Mouse (Mus musculus): ENCODE measurements around the gene Apoh. TPM values are rescaled to one million over a fixed set of nuclear protein-coding genes. Genes with fewer than 3 reads are reported as not detected.

The Apoh gene
- polyA plus RNA-seq, 1 experiment = 0.82 TPM

- H3K4me1 ChIP-seq (ENCODE audit: control insufficient read depth, insufficient read depth, low read length) = no peaks in the 10 kb centered on the region
- H3K27ac ChIP-seq (ENCODE audit: insufficient read depth, low read length) = no peak overlapping the region
- no peak for TF ChIP-seq POLR2A (IDR thresholded peaks at IDR 0.05; ENCODE audit: borderline replicate concordance, insufficient read depth, low read length)
- no peak for TF ChIP-seq CTCF (IDR thresholded peaks at IDR 0.05; ENCODE audit: borderline replicate concordance, insufficient read depth, low read depth, low read length)
- H3K27me3 ChIP-seq (ENCODE audit: control insufficient read depth, insufficient read depth, low read length) = no peaks in the 10 kb centered on the region
- DNase-seq = no peak
- WGBS = 89% methylated on average over 10 of the region's 10 CpGs
- H3K4me3 ChIP-seq (replicated peaks; ENCODE audit: insufficient read depth, low read depth, low read length) = no peak overlapping the region
These were observed 41.2 kb upstream of the Apoh start for GRCm38 (mm10) chr11:108301796-108302490.

GRCm38 (mm10) chr11:108303787-108304186 lies 39.4 kb upstream of the Apoh start:
- DNase-seq = no peak
- Histone ChIP-seq H3K4me3 (replicated peaks; ENCODE audit: insufficient read depth, low read depth, low read length) (no peak overlapping the region), H3K4me1 (ENCODE audit: control insufficient read depth, insufficient read depth, low read length) (no peaks in the 10 kb centered on the region), H3K27me3 (ENCODE audit: control insufficient read depth, insufficient read depth, low read length) (no peaks in the 10 kb centered on the region), H3K27ac (ENCODE audit: insufficient read depth, low read length) (no peak overlapping the region)
- no peak for TF ChIP-seq CTCF (IDR thresholded peaks at IDR 0.05; ENCODE audit: borderline replicate concordance, insufficient read depth, low read depth, low read length)
- TF ChIP-seq POLR2A (IDR thresholded peaks at IDR 0.05; ENCODE audit: borderline replicate concordance, insufficient read depth, low read length) = no peak
- 77% methylated on average over 4 of the region's 4 CpGs for WGBS

GRCm38 (mm10) chr11:108307258-108307657 lies 35.9 kb upstream of the Apoh start:
- Histone ChIP-seq H3K27ac (ENCODE audit: insufficient read depth, low read length) (no peak overlapping the region), H3K4me3 (replicated peaks; ENCODE audit: insufficient read depth, low read depth, low read length) (no peak overlapping the region), H3K4me1 (ENCODE audit: control insufficient read depth, insufficient read depth, low read length) (no peaks in the 10 kb centered on the region), H3K27me3 (ENCODE audit: control insufficient read depth, insufficient read depth, low read length) (no peaks in the 10 kb centered on the region)
- no peak for TF ChIP-seq CTCF (IDR thresholded peaks at IDR 0.05; ENCODE audit: borderline replicate concordance, insufficient read depth, low read depth, low read length)
- no peak for TF ChIP-seq POLR2A (IDR thresholded peaks at IDR 0.05; ENCODE audit: borderline replicate concordance, insufficient read depth, low read length)
- 70% methylated on average over 7 of the region's 7 CpGs for WGBS
- no peak for DNase-seq

- no peak for DNase-seq
- 98% methylated on average over 5 of the region's 5 CpGs for WGBS
- no peaks in the 10 kb centered on the region for H3K27me3 ChIP-seq (ENCODE audit: control insufficient read depth, insufficient read depth, low read length)
- no peaks in the 10 kb centered on the region for H3K4me1 ChIP-seq (ENCODE audit: control insufficient read depth, insufficient read depth, low read length)
- no peak overlapping the region for H3K27ac ChIP-seq (ENCODE audit: insufficient read depth, low read length)
- TF ChIP-seq CTCF (IDR thresholded peaks at IDR 0.05; ENCODE audit: borderline replicate concordance, insufficient read depth, low read depth, low read length) (no peak), POLR2A (IDR thresholded peaks at IDR 0.05; ENCODE audit: borderline replicate concordance, insufficient read depth, low read length) (no peak)
- H3K4me3 ChIP-seq (replicated peaks; ENCODE audit: insufficient read depth, low read depth, low read length) = no peak overlapping the region
These were observed 34.9 kb upstream of the Apoh start for GRCm38 (mm10) chr11:108308253-108308652.

- no peaks in the 10 kb centered on the region for H3K27me3 ChIP-seq (ENCODE audit: control insufficient read depth, insufficient read depth, low read length)
- DNase-seq = no peak
- WGBS = 85% methylated on average over 5 of the region's 5 CpGs
- no peak overlapping the region for H3K4me3 ChIP-seq (replicated peaks; ENCODE audit: insufficient read depth, low read depth, low read length)
- no peak overlapping the region for H3K27ac ChIP-seq (ENCODE audit: insufficient read depth, low read length)
- no peak for TF ChIP-seq POLR2A (IDR thresholded peaks at IDR 0.05; ENCODE audit: borderline replicate concordance, insufficient read depth, low read length)
- TF ChIP-seq CTCF (IDR thresholded peaks at IDR 0.05; ENCODE audit: borderline replicate concordance, insufficient read depth, low read depth, low read length) = no peak
- no peaks in the 10 kb centered on the region for H3K4me1 ChIP-seq (ENCODE audit: control insufficient read depth, insufficient read depth, low read length)
These were observed 33.4 kb upstream of the Apoh start for GRCm38 (mm10) chr11:108309791-108310190.

- WGBS = 91% methylated on average over 2 of the region's 2 CpGs
- Histone ChIP-seq H3K27ac (ENCODE audit: insufficient read depth, low read length) (no peak overlapping the region), H3K27me3 (ENCODE audit: control insufficient read depth, insufficient read depth, low read length) (no peaks in the 10 kb centered on the region), H3K4me3 (replicated peaks; ENCODE audit: insufficient read depth, low read depth, low read length) (no peak overlapping the region), H3K4me1 (ENCODE audit: control insufficient read depth, insufficient read depth, low read length) (no peaks in the 10 kb centered on the region)
- DNase-seq = no peak
- TF ChIP-seq CTCF (IDR thresholded peaks at IDR 0.05; ENCODE audit: borderline replicate concordance, insufficient read depth, low read depth, low read length) = no peak
- TF ChIP-seq POLR2A (IDR thresholded peaks at IDR 0.05; ENCODE audit: borderline replicate concordance, insufficient read depth, low read length) = no peak
These were observed 31.2 kb upstream of the Apoh start for GRCm38 (mm10) chr11:108311912-108312311.

GRCm38 (mm10) chr11:108312516-108312915 lies 30.6 kb upstream of the Apoh start:
- TF ChIP-seq CTCF (IDR thresholded peaks at IDR 0.05; ENCODE audit: borderline replicate concordance, insufficient read depth, low read depth, low read length) (no peak), POLR2A (IDR thresholded peaks at IDR 0.05; ENCODE audit: borderline replicate concordance, insufficient read depth, low read length) (no peak)
- WGBS = 74% methylated on average over 5 of the region's 5 CpGs
- Histone ChIP-seq H3K4me1 (ENCODE audit: control insufficient read depth, insufficient read depth, low read length) (no peaks in the 10 kb centered on the region), H3K4me3 (replicated peaks; ENCODE audit: insufficient read depth, low read depth, low read length) (no peak overlapping the region), H3K27me3 (ENCODE audit: control insufficient read depth, insufficient read depth, low read length) (no peaks in the 10 kb centered on the region), H3K27ac (ENCODE audit: insufficient read depth, low read length) (no peak overlapping the region)
- no peak for DNase-seq

- no peak for DNase-seq
- TF ChIP-seq CTCF (IDR thresholded peaks at IDR 0.05; ENCODE audit: borderline replicate concordance, insufficient read depth, low read depth, low read length) (no peak), POLR2A (IDR thresholded peaks at IDR 0.05; ENCODE audit: borderline replicate concordance, insufficient read depth, low read length) (no peak)
- Histone ChIP-seq H3K27ac (ENCODE audit: insufficient read depth, low read length) (no peak overlapping the region), H3K4me1 (ENCODE audit: control insufficient read depth, insufficient read depth, low read length) (no peaks in the 10 kb centered on the region), H3K4me3 (replicated peaks; ENCODE audit: insufficient read depth, low read depth, low read length) (no peak overlapping the region), H3K27me3 (ENCODE audit: control insufficient read depth, insufficient read depth, low read length) (no peaks in the 10 kb centered on the region)
- 87% methylated on average over 7 of the region's 7 CpGs for WGBS
These were observed 27.4 kb upstream of the Apoh start for GRCm38 (mm10) chr11:108315736-108316135.
